Mouse (Mus musculus): ENCODE measurements at regions not wholly inside any gene's neighbourhood (a gene's known extent, or its start where the extent isn't known, plus 50 kb on each side); places are given as distances from the start of the nearest gene placed in this dataset.
"Not testable (repeated sequence)": the region's sequence is repeated elsewhere in the genome, so short reads cannot be mapped to it uniquely, and the experiment has no call there.

DNA sequence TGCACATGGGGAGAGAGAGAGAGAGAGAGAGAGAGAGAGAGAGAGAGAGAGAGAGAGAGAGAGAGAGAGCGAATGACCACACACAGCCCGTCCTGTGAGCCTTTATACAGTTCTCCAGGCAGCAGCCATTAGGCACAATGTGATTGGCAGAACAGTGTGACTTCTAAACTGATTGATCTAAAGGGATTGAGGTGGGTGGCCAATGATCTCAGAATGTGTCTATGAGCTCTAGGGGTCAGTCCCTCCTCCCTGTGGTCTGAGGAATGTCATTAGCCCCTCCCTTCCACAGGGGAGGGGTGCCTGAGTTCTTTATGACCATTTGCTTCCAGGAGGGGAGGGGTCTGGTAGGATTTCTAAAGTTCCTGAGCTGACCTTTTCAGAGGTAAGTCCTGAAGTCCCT lies 62.1 kb downstream of the Duxbl3 start:
- DNase-seq (ENCODE audit: low read depth) = not testable (repeated sequence)

DNA sequence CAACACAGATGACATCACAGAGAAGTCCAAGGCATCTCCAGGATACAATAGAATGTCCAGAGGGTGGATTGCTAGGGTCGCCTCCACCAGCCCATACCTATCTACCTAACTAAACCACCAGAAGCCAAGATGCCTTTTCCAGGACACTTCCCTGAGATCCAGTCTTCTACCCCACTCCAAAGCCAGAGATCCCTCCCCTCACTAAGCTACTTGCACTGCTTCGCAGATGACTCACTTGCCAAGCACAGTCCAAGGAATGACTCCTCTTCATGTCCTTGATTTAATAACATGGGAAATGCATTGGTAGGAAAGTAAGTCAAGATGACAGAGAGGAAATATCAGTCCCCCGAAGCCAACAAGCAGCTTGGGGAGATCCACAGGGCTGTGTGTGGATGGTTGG lies 63.0 kb downstream of the Duxbl3 start:
- DNase-seq (ENCODE audit: low read depth) = no peak

DNA sequence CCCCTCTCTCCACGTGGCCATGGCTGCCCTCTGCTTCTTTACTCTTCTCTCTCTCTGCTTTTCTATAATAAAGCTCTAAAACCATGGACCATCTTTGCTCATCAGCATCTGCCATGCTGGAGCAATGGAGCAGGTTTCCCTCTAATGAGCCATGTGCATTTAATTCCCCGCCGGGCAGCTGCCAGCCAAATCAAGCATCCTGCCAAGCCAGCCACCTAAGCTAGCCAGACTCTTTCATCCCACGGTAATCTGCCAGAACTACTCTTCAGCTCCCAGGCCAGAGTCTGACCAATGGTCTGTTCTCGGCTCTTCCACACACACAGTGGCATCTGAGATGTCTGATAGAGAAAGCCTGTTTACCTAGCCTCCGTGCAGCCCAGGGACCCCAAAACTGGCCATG lies 70.8 kb downstream of the Duxbl3 start:
- DNase-seq (ENCODE audit: low read depth) = no peak

DNA sequence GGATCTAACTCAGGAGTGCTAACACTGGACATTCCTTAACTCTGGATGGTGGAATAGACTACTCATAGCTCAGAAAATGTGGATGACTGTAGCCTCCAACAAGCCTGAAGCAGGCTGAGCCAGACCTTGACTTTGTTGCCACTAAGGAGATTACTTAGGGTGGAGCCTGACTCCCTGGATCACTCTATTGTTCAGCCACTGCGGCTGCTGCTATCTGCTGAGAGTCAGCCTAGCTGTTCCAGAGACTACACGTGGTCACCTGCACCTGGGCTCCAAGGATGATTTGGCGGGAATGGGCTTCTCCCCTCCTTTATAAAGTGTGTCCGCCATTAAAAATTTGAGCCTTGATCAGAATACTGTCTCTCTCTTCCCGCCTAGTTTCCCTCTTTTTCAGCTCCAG lies 83.3 kb downstream of the Duxbl3 start:
- DNase-seq (ENCODE audit: low read depth) = no peak

DNA sequence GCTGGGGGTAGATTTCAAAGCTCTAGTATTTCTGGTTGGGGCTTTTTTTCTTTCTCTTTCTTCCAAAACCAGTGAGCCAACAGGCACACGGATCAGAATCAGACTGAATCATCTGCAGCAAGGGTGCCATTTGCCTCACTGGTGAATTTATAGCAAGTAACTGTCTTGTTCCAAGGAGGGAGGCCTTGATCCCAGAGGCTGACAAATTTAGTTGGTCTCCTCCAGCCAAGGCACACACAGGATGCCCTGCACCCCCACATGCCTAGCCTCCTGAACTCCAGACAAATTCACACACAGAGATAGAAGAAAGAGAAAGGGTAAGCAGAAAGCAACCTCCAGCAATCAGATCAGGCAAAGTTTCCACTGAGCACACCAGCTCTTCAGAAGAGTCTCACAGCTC lies 87.5 kb downstream of the Duxbl3 start:
- DNase-seq (ENCODE audit: low read depth) = no peak

DNA sequence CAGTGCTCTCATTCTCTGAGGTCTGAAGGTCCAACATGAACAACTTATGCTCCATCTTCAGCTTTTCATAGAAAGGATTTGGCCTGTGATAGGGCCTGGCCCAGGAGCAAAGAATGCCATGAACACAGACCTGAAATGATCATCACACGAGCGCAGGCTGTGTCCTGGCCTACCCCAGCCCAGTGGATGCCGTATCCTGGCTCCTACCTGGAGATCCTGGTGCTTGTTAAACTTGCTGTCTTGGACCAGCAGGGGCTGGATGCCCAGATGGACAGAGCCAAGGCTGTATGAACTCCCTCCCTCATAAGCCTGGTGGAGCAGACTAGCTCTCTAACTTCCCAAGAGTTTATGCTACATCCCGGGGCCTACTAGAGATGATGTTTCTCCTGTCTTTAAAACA lies 89.5 kb downstream of the Duxbl3 start:
- DNase-seq (ENCODE audit: low read depth) = no peak

DNA sequence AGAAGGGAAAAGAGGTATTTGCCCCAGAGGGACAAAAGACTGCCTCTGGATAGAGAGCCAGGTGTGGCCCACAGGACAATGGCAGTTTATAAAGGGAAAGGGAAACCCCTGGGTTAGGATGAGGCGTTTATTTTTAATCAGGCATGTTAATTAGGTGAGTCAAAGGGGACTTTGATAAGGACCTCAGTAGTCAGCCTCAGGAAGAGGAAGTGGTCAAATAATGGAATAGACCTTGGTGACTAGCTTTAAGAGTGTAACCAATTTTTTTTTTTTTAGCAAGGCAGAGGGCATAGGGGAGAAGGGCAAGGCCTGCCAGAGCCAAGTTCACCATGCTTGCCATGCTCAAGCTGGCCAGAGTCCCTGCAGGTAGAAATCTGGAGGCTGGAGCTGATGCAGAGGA lies 95.2 kb downstream of the Duxbl3 start:
- peak; percentile 12 for DNase-seq (ENCODE audit: low read depth)

DNA sequence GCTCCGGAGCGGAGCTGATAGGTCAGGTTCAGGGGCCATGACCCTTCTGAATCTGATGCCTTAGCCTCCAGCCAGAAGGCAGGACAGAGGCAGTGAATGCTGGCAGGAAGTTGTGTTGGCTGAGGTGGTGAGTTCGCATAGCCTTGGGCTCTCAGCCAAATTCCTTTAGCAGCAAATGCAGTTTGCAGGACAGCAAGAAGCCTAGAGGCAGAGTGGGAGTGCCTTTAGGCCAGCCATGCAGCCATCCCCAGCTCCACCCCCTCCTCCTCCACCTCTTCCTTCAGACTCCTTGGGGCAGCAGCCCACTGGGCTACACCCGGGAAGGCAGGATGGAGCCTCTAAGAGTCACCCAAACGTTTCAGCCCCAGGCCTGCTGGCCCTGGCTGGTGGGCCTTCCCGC lies 99.5 kb downstream of the Duxbl3 start:
- no peak for DNase-seq (ENCODE audit: low read depth)

DNA sequence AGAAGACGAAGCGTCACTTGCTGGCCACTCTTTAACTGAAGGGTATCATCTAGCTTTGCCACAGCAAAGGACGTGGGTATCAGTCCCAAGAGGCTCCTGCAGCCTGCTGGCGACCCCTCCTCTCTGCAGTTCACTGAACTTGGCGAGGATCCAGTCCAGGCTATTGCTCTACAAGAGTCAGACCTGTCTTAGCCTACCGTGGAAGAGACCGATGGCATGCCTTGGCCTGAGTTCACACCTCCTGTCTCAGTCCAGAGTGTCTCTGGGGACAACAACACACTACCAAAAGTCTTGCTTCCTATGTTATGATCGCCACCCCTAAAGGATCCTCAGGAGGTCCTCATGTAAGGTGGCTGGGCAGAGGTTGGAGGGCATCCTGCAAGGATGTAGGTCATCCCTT lies 100.2 kb downstream of the Duxbl3 start:
- no peak for DNase-seq (ENCODE audit: low read depth)

DNA sequence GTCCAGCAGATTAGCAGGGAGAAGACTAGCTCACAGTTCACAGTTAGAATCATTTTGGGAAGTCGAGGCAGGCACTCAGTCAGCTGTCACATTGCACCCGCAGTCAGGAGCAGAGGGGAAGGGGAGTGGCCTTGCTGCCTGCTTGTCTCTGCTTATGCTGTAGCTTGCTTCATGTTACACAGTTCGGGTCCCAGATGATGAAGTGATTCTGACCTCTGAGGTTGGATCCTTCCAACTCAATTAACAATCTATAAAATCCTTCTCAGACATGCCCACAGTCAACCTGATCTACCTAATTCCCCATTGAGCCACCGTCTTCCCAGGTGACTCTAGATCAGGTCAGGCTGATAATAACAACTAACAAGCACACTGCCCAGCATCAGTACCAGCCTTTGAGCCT lies 102.3 kb downstream of the Duxbl3 start:
- no peak for DNase-seq (ENCODE audit: low read depth)

DNA sequence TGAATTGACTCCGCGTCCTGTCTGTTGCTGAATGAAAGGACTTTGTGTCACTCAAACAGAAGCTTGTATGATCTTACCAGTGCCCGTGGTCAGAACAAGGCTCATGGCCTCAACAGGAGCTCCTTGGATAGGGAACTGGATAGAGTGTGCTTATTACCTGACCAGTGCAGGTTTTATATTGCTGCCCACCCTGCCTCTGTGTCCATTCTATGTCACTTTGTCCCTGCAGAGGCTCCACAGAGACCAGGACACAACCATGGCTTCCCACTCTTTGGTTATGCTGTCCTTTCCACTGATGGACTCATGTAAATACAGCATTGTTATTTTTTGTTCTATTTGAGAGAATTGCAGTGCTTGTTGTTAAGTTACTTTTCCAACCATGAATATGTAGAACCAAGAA lies 103.4 kb downstream of the Duxbl3 start:
- DNase-seq (ENCODE audit: low read depth) = no peak
